Comparison of ENCODE assay signal across 9 mouse cellular contexts in the genomic region with DNA sequence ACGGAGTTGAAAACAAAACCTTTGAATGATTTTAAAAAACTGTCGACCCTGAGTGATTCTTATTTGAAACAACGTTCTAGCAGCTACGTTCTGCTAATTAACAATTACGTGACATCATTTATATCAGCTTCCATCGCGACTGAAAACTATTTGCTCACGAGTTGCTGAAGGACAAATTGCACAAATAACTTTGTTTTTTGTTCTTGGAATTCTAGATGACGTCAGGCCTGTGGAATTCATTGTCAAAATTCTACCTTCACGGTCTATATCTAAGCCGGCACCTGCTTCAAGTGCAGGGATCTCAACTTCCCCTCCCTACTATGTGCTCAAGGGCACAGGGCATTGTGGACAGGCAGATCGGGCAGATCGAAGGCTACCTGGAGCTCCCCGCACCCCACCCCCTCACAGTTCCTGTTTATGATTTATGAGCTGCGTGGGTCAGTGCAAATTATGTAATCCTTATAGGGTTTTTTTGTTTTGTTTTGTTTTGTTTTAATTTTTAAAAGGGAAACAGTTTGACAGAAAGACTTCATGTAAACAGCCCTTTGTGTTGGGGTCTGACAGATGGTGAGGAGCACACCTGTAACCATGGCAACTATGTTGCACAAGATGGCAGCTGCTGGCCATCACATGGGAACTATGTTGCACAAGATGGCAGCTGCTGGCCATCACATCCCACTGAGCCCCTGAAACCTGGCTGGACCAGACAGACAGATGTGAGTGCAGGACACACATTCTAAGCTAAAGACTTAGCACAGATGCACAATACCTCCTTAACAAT. TPM values are rescaled to one million over a fixed set of nuclear protein-coding genes. Genes with fewer than 3 reads are reported as not detected.
DNase-seq lines count a peak whose midpoint lies in the region; ATAC-seq and TF ChIP-seq lines count a peak whose summit lies in the region.
"Had no signal": no experiment of that assay in that cellular context is flagged by ENCODE, and none has a peak within 500 bp of the region (broad histone marks: within the 10 kb centered on the region; RNA-seq: fewer than 3 reads in every experiment).

No protein-coding gene starts in this region.

- H3K36me3 ChIP-seq in heart, embryonic 12.5 days = no peaks in the 10 kb centered on the region
- no peaks in the 10 kb centered on the region for H3K36me3 ChIP-seq in embryonic facial prominence, embryonic 15.5 days
- H3K36me3 ChIP-seq in kidney, embryonic 15.5 days = no peaks in the 10 kb centered on the region
- H3K36me3 ChIP-seq in midbrain, embryonic 12.5 days = peaks cover 3% of the 10 kb centered on the region; the same call in 1 of the 2 replicates
- H3K36me3 ChIP-seq in thymus, adult 2 months (ENCODE audit: control insufficient read depth, insufficient read depth, low read length) = peaks cover 5% of the 10 kb centered on the region; the same call in 1 of the 2 replicates

- no peak for DNase-seq in heart, postnatal 4 days
- no peak for DNase-seq in thymus, postnatal 14 days
- DNase-seq in right cerebral cortex, postnatal 10 days (ENCODE audit: low spot score in 2 of 2) = no peak
- DNase-seq in thymus, adult 2 months = no peak

- no peaks in the 10 kb centered on the region for H3K27me3 ChIP-seq in heart, embryonic 12.5 days (replicated peaks)
- no peaks in the 10 kb centered on the region for H3K27me3 ChIP-seq in embryonic facial prominence, embryonic 15.5 days
- no peaks in the 10 kb centered on the region for H3K27me3 ChIP-seq in kidney, embryonic 15.5 days
- H3K27me3 ChIP-seq in midbrain, embryonic 12.5 days = no peaks in the 10 kb centered on the region
- H3K27me3 ChIP-seq in thymus, adult 2 months (ENCODE audit: control insufficient read depth, insufficient read depth, low read length) = no peaks in the 10 kb centered on the region

- H3K4me1 ChIP-seq in heart, embryonic 12.5 days (replicated peaks) = peaks cover 60% of the 10 kb centered on the region
- peaks cover 45% of the 10 kb centered on the region for H3K4me1 ChIP-seq in embryonic facial prominence, embryonic 15.5 days
- H3K4me1 ChIP-seq in kidney, embryonic 15.5 days = peaks cover 39% of the 10 kb centered on the region
- H3K4me1 ChIP-seq in midbrain, embryonic 12.5 days = peaks cover 14% of the 10 kb centered on the region
- no peaks in the 10 kb centered on the region for H3K4me1 ChIP-seq in thymus, adult 2 months (replicated peaks; ENCODE audit: control insufficient read depth, insufficient read depth, low read length)

- H3K4me3 ChIP-seq in heart, embryonic 12.5 days = no peak overlapping the region
- no peak overlapping the region for H3K4me3 ChIP-seq in embryonic facial prominence, embryonic 15.5 days (replicated peaks)
- H3K4me3 ChIP-seq in kidney, embryonic 15.5 days (replicated peaks) = no peak overlapping the region
- no peak overlapping the region for H3K4me3 ChIP-seq in midbrain, embryonic 12.5 days
- no peak overlapping the region for H3K4me3 ChIP-seq in thymus, adult 2 months (ENCODE audit: control insufficient read depth, insufficient read depth, low read length)

- TF ChIP-seq CTCF in thymus, adult 2 months (IDR thresholded peaks at IDR 0.05; ENCODE audit: borderline replicate concordance, control insufficient read depth, extremely low read depth, insufficient read depth, low read length, poor library complexity) = no peak

- H3K9me3 ChIP-seq in heart, embryonic 12.5 days (replicated peaks) = no peaks in the 10 kb centered on the region
- no peaks in the 10 kb centered on the region for H3K9me3 ChIP-seq in embryonic facial prominence, embryonic 15.5 days (replicated peaks)
- H3K9me3 ChIP-seq in kidney, embryonic 15.5 days (replicated peaks) = no peaks in the 10 kb centered on the region
- H3K9me3 ChIP-seq in midbrain, embryonic 12.5 days = no peaks in the 10 kb centered on the region
- H3K9me3 ChIP-seq: G1E had no signal

- WGBS in heart, embryonic 12.5 days = 58% methylated on average over 15 of the region's 15 CpGs
- WGBS in embryonic facial prominence, embryonic 15.5 days = 37% methylated on average over 15 of the region's 15 CpGs
- 52% methylated on average over 15 of the region's 15 CpGs for WGBS in kidney, embryonic 15.5 days
- 77% methylated on average over 15 of the region's 15 CpGs for WGBS in midbrain, embryonic 12.5 days
- WGBS in thymus, adult 2 months = 94% methylated on average over 15 of the region's 15 CpGs

- no peak for TF ChIP-seq POLR2A in thymus, adult 2 months (IDR thresholded peaks at IDR 0.05; ENCODE audit: control insufficient read depth, extremely low read depth, insufficient read depth, low read length, poor library complexity)

- peak overlapping the region; percentile 86 for H3K27ac ChIP-seq in heart, embryonic 12.5 days (ENCODE audit: poor library complexity, severe bottlenecking)
- H3K27ac ChIP-seq in embryonic facial prominence, embryonic 15.5 days (replicated peaks) = peak overlapping the region; percentile 58
- peak overlapping the region; percentile 79 for H3K27ac ChIP-seq in kidney, embryonic 15.5 days
- H3K27ac ChIP-seq in midbrain, embryonic 12.5 days (replicated peaks) = no peak overlapping the region; the same call in 1 of the 2 replicates
- no peak overlapping the region for H3K27ac ChIP-seq in thymus, adult 2 months (ENCODE audit: control insufficient read depth, insufficient read depth, low read length)

- no peak overlapping the region for H3K9ac ChIP-seq in heart, embryonic 12.5 days
- no peak overlapping the region for H3K9ac ChIP-seq in embryonic facial prominence, embryonic 15.5 days
- no peak overlapping the region for H3K9ac ChIP-seq in kidney, embryonic 15.5 days
- no peak overlapping the region for H3K9ac ChIP-seq in midbrain, embryonic 12.5 days (replicated peaks)

- ATAC-seq in heart, embryonic 12.5 days (ENCODE audit: insufficient number of reproducible peaks, low FRiP score) = no peak
- ATAC-seq in embryonic facial prominence, embryonic 15.5 days (ENCODE audit: insufficient number of reproducible peaks, low FRiP score, low TSS enrichment, low read depth) = no peak
- ATAC-seq in kidney, embryonic 15.5 days (replicated peaks; ENCODE audit: low FRiP score) = no peak
- peak; percentile 79; the same call in 1 of the 2 replicates for ATAC-seq in midbrain, embryonic 12.5 days (ENCODE audit: low FRiP score, low read depth)

- no peak overlapping the region for H3K4me2 ChIP-seq in heart, embryonic 12.5 days
- H3K4me2 ChIP-seq in embryonic facial prominence, embryonic 15.5 days (replicated peaks) = no peak overlapping the region
- H3K4me2 ChIP-seq in kidney, embryonic 15.5 days = no peak overlapping the region
- H3K4me2 ChIP-seq in midbrain, embryonic 12.5 days (replicated peaks) = no peak overlapping the region

RNA-seq across cellular contexts. Expression of a gene that starts 21.2 kb away (rescaled TPM):
- 184 and 192 TPM in 2 replicates for polyA plus RNA-seq in heart, embryonic 12.5 days (2016; fragmentation: Nextera tagmentation; extraction: Ambion mirVana)
- total RNA-seq in heart, postnatal 4 days (2021) = 10 to 100 TPM; 66.3 to 72.7 TPM
- 81.7 and 82.3 TPM in 2 replicates for polyA plus RNA-seq in embryonic facial prominence, embryonic 15.5 days (2015; fragmentation: Nextera tagmentation; extraction: Ambion mirVana)
- polyA plus RNA-seq in kidney, embryonic 15.5 days (2015; fragmentation: Nextera tagmentation; extraction: Ambion mirVana) = 126 TPM in 2 replicates
- 106 and 110 TPM in 2 replicates for polyA plus RNA-seq in midbrain, embryonic 12.5 days (2016; fragmentation: Nextera tagmentation; extraction: Ambion mirVana)
- polyA plus RNA-seq in thymus, adult 2 months (2012; rRNA removed) = 11.6 and 13.0 TPM in 2 replicates
- total RNA-seq: G1E had no signal

RNA-seq across cellular contexts. Expression of a gene that starts 57.1 kb away (rescaled TPM):
- 1.9 and 2.2 TPM in 2 replicates for polyA plus RNA-seq in heart, embryonic 12.5 days (2016; fragmentation: Nextera tagmentation; extraction: Ambion mirVana)
- total RNA-seq in heart, postnatal 4 days (2021) = under 1 TPM in 1 of 2 experiments, not detected in 1; 0.14 TPM
- 0.31 and 0.32 TPM in 2 replicates for polyA plus RNA-seq in embryonic facial prominence, embryonic 15.5 days (2015; fragmentation: Nextera tagmentation; extraction: Ambion mirVana)
- 0.30 and 0.52 TPM in 2 replicates for polyA plus RNA-seq in kidney, embryonic 15.5 days (2015; fragmentation: Nextera tagmentation; extraction: Ambion mirVana)
- 1.0 and 1.1 TPM in 2 replicates for polyA plus RNA-seq in midbrain, embryonic 12.5 days (2016; fragmentation: Nextera tagmentation; extraction: Ambion mirVana)
- polyA plus RNA-seq in thymus, adult 2 months (2012; rRNA removed) = 2.1 and 2.4 TPM in 2 replicates
- polyA plus RNA-seq: G1E had no signal

Comparison
In these comparisons a context has a peak if more than half of its experiments do, and no peak if none do; other contexts are left out.
1. H3K27ac ChIP-seq: peak in heart, embryonic 12.5 days (single experiment), embryonic facial prominence, embryonic 15.5 days (single experiment) and kidney, embryonic 15.5 days (single experiment); none in midbrain, embryonic 12.5 days (single experiment) and thymus, adult 2 months (single experiment).